Mouse (Mus musculus): Measurements from ENCODE around the gene Rab3gap1.

- no peak for TF ChIP-seq CTCF (IDR thresholded peaks at IDR 0.05; ENCODE audit: control insufficient read depth, insufficient read depth, low read length)
- TF ChIP-seq POLR2A (IDR thresholded peaks at IDR 0.05; ENCODE audit: borderline replicate concordance, control insufficient read depth, low read depth, low read length) = no peak
Measured at GRCm38 (mm10) chr1:127937277-127937676, 68.7 kb downstream of the Rab3gap1 start.
